Mouse (Mus musculus) A20 (cell line): Measurements from ENCODE around the gene Pbx4.

ENCODE experiments used
- DNase-seq: peaks from one replicate; pipeline ENCODE4 v3.0.0-alpha.2; 2011; ENCODE audit warnings: low read depth, low spot score

Pbx4 gene

DNA sequence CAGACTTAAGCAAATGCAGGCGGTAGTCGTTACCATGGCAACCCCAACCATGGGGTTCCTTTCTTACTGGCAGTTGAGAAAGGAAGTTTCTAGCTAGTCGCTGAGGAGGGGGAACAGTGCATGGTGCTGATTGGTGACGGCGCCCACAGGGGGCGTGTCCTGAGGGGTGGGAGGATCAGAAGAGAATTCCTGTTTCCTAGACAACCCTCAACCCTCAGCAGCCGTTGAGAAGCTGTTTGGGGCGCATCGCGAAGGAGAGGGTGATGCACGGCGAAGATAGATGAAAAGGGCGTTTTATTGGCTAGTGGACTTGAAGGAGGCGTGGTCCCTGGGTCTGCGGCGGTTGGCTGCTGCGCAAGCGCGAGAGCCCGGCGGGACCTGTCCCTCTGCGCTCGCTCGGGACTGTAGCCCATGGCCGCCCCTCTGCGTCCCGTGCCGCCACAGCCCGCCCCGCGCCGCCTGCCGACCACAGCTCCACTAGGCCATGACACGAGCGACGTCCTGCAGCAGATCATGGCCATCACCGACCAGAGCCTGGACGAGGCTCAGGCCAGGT is at the start of gene Pbx4:
TSS of gene Pbx4 (plus strand) at position 194 of the 556 bp plus-strand sequence.
- DNase-seq = peak; percentile 96

DNA sequence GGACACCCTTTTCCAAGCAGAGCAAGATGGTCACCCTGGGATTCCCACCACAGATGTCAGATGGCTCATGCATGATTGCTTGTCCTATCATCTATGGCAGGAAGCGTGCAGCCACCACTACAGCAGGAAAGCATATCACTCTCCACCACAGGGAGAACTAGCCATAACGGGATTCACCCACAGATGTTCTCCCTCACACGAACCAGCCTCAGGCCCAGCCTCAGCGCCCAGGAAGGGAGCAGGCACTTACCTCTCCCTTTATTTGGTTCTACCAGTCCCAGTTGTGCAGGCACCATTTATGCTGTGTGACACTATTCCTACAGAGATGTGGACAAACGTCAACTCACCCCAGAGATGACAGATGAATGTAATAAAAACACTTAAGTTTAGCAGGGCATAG is 43.2 kb upstream of the Pbx4 start:
- no peak for DNase-seq

DNA sequence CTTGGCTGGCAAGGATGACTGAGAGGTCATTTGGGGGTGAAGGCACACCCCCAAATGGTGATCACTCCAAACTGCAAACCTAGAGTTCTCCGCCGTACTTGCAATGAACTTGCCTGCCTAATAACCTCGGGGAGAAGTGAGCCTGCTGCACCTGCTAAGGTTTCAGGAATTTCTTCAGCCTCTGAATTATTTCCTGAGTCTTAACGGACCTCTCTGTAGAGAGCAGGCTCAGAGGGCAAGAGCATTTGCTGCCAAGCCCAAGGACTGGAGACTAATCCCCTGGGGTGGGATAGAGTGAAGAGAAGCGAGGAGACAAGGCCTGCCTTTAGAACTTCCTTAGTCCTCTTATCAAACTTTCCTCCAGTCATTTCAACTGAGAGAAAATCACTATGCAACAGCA is 42.6 kb upstream of the Pbx4 start:
- DNase-seq = peak; percentile 25

DNA sequence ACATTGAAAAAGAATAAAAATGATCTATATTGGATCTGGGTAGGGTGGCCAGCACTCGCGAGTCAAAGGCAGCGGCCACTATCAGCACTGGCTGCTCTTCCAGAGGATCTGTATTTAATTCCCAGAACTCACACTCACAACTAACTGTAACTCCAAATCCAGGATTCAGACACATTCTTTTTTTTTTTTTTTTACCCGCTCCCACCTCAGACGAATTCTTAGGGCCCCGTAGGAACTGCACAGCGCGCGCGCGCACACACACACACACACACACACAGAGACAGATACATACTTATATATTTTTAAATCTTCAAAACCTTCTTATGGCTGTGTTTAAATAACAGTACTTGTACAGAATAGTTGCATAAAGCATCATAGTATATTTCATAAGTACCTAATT is 41.9 kb upstream of the Pbx4 start:
- DNase-seq = no peak

DNA sequence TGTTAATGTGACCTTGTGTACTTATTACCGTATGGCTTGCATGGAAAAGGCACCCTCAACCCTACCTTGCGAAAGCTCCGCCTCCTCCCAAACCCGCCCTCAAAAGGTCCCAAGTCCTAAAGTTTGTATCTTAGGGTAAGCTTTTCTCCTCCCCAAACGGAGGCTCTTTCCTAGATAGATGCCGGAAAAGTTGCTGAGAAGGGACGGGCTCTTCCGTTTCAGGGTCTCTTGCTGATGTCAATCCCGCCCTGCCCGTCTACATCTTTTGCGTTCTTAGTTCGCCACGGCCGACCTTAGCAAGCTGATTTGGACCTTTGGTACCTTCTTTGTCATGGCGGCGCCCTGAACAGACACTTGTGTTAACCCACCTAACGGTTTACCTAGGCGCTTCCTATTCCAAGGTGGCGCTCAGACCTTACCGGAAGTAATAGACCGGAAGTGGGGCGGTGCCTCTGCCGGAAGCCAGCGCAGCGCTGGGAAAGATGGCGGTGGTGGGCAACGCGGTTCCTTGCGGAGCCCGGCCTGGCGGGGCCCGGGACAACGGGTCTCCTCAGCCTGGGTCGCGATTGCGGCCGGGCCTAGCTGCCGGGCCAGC is 41.4 kb upstream of the Pbx4 start, which contains the start of the genes Atp13a1 and Zfp866:
TSS of gene Atp13a1 (plus strand) at position 391 of the 595 bp plus-strand sequence.
TSS of gene Zfp866 (minus strand) at position 406 of the 595 bp plus-strand sequence.
- peak; percentile 94 for DNase-seq

DNA sequence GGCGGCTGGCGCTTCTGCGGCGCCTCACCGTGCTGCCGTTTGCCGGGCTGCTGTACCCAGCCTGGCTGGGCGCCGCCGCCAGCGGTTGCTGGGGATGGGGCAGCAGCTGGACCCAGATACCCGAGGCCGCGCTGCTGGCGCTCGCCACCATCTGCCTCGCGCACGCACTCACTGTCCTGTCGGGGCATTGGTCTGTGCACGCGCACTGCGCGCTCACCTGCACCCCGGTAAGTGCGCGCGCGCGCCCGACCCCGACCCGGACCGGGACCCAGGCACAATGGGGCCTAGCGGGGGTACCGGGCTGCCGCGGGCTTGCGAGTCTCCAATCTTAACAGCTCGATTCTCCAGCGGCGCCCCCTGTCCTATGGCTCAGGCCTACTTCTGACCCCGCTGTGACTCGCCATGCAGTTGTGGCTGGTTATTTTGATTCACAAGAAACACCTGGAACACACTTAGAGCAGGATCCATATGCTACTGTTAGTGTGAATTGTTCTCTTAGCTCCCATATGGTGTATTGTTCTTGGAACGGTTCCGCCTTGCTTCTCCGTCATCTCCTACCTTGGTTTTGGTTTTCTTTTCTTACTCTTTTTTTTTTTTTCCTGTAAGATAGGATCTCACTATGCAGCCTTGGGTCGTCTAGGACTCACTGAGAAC is 40.7 kb upstream of the Pbx4 start:
- DNase-seq = no peak

DNA sequence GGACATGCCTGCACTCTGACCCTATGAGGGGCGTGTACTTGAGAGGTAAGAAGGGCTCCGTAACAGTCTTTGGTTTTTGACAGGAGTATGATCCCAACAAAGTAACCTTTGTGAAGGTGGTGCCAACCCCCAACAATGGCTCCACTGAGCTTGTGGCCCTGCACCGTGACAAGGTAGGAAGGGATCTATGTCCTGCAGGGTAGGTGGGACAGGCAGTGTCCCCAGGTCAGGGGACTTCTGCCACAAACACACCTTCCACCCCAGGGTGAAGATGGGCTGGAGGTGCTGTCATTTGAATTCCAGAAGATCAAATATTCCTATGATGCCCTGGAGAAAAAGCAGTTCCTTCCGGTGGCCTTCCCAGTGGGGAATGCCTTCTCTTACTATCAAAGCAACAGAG is 38.6 kb upstream of the Pbx4 start:
- DNase-seq = no peak

DNA sequence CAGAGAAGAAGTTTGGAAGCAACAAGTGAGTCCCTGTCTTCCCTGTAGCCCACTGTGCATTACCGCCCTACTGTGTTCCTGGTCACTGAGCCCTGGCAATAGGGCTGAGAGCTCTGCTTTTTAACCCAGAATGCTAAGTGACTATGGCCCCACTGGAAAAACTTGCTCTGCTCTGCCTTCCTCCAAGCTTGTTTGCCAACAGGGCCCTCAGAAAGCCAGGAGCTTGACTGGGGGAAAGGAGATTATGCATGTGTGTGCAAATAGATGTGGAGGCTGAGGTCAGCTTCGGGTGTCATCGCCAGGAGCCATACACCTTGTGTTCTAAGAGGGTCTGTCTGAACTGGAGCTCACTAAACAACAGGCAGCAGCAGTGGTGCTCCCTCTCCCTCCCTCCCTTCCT is 38.2 kb upstream of the Pbx4 start:
- DNase-seq = no peak

DNA sequence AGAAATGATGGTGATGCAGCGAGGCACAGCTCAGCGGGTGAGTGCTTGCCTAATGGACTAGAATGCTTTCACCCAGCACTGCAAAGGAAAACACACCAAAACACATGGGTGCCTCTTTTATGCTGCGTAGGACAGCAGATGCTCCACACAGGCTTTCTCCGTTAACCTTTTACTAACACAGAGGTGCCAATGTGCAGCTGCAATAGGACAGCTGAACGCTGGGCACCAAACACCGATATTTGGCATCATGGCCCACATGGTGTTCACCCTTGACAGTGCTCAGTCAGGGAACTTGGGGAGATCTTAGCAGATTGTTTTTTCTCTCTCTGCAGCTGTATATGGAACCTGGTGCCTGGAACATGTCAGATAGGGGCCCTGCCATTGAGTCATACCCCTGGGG is 37.4 kb upstream of the Pbx4 start:
- no peak for DNase-seq

DNA sequence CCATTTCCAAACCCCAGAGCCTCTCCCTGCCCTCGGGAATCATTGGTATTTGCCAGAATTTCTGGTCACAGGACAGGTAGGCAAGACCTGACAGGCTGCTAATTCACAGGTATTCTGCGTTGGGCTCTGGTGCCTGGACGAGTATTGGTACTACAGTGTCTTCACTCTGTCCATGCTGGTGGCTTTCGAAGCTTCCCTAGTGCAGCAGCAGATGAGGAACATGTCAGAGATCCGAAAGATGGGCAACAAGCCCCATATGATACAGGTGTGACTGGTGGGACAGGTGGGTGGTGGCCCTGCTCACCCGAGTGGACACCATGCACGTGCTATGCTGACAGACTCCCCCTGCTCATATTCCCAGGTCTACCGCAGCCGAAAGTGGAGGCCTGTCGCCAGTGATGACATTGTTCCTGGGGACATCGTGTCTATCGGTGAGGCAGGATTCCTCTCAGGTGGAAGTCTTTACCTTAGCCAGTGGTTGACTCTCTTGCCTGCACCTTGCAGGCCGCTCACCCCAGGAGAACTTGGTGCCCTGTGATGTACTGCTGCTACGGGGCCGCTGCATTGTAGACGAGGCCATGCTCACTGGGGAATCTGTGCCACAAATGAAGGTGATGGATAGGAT is 35.5 kb upstream of the Pbx4 start:
- DNase-seq = no peak

DNA sequence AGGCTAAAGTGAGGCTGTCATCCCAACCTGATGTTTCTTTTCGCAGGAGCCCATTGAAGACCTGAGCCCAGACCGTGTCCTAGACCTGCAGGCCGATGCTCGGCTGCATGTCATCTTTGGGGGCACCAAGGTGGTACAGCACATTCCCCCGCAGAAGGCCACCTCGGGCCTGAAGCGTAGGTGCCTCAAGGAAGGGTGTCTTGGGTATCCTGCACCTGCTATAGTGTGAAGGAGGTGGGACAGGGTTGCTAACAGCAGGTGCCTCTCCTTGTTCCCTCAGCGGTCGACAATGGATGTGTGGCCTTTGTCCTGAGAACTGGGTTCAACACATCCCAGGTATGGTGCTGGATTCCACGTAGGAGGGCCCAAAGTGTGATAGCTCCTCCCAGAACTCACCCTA is 34.6 kb upstream of the Pbx4 start:
- DNase-seq = no peak

DNA sequence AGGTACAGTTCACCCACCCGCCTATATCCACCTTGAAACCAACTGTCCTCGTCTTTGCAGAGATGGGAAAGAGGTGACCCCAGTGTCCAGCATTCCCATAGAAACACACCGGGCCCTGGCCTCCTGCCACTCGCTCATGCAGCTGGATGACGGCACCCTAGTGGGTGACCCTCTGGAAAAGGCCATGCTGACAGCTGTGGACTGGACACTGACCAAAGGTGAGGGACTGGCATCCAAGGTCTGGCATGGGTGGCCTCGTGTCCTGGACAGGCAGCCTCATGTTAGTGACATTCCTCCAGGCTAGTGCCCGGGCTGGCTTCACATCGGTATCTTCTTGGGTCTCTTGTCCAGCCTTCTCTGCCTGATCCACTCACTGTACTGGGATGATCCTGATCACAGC is 33.0 kb upstream of the Pbx4 start:
- no peak for DNase-seq

DNA sequence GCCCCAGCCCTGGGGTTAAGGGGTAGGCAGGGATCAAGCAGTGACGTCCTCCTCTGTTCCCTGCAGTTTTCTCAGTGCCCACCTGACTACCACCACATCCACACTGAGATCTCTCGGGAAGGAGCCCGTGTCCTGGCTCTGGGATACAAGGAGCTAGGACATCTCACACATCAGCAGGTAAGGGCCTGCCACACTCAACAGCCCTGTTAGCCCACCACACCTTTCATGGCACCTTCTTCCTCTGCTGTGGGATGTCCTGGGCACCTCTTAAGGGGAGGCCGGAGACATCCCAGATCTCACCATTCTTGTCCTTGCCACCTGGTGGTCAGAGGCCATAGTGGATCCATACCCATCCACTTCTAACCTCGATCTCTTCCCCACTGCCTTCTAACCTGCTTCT is 32.3 kb upstream of the Pbx4 start:
- DNase-seq = no peak

DNA sequence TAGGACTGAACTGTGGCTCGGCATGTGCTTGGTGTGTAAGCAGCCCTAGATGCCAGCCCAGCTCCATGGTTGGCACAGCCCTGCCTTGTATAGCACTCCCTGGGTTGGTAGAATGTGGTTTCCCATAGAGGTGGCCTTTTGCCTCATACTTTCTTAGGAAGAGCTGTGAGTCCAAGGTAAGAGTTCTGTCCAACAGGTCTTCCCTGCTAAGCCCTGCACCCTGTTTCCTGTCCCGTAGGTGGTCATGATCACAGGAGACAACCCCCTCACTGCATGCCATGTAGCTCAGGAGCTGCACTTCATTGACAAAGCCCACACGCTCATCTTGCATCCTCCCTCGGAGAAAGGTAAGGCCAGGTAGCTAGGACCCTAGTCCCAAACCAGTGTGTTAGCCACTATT is 30.5 kb upstream of the Pbx4 start:
- no peak for DNase-seq

DNA sequence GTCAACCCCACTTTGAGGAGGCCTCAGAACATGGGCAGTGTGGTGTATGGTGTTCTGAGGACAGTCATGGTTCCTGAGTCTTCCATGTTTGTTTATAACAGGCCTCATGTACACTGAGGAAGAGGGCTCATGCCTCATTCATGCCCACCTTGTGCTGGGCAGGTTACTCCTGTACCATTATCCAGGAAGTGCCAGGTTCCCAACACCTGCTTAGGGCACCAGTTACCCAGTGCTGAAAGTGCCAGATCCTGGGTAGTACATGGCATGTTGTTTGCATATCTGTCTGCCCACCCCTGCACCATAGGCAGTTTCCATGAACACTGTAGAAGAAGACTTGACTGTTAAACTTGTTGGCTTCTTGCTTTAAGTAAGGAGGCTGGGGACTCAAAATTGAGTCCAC is 30.1 kb upstream of the Pbx4 start:
- no peak for DNase-seq

DNA sequence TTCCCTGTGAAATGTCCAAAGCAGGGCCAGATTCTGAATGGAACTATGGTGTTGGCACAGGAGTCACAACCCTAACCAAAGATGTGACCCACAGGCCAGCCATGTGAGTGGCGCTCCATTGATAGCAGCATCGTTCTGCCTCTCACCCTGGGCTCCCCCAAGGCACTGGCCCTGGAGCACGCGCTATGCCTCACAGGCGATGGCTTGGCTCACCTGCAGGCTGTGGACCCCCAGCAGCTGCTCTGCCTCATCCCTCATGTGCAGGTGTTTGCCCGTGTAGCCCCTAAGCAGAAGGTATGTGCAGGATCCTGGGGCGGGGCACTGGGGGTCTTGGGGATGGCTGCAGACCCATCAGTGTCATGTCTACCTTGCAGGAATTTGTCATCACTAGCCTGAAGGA is 28.9 kb upstream of the Pbx4 start:
- DNase-seq = no peak

DNA sequence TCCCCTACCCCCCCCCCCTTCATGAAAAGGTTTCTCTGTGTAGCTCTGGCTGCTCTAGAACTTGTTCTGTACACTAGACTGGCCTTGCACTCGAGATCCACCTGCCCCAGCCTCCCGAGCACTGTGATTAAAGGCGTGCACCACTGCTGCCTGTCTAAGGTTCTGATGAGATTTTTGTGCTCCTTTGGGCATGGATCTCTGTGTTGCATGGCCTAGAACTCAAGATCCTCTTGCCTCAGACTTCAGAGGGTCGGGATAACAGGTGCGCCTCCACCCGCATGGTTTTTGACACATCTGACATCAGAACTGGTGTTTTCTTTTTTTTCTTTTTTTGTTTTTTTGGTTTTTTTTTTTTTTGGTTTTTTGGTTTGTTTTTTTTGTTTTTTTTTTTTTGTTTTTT is 27.8 kb upstream of the Pbx4 start:
- DNase-seq = no peak

DNA sequence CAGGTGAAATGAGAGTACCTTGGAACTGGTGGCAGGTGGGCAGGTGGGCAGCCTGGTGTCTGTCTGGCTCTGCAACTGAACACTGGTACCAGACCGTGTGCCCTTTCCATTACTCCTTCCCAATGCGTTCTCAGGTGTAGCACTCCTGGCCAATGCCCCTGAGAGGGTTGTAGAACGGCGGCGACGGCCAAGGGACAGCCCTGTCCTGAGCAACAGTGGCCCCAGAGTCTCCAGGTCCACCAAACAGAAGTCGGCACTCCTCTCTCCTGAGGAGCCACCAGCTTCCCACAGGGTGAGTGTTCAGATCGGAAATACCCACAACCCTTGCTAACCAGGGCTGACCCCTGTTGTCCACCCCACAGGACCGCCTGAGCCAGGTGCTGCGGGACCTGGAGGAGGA is 27.2 kb upstream of the Pbx4 start:
- DNase-seq = no peak

DNA sequence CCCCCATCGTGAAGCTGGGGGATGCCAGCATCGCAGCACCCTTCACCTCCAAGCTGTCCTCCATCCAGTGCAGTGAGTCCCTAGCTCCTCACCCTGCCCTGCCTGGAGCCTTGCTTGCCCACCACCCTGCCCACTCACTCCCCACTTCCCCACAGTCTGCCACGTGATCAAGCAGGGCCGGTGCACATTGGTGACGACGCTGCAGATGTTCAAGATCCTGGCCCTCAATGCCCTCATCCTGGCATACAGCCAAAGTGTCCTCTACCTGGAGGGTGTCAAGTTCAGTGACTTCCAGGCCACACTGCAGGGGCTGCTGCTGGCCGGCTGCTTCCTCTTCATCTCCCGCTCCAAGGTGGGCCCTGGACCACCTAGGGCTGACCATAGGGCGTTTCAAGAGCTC is 26.8 kb upstream of the Pbx4 start:
- DNase-seq = no peak

DNA sequence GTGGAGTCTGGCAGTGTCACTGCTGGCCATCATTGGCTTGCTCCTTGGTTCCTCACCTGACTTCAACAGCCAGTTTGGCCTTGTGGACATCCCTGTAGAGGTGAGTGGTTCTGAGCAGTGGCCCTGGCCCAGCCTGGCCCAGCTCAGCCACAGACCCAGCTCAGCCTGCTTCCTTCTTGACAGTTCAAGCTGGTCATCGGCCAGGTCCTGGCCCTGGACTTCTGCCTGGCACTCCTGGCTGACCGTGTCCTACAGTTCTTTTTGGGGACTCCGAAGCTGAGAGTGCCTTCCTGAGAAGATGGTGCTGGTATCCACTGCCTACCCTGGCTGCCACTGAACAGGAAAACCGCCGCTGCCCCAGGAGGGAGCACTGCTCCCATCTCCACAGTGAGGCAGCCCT is 25.1 kb upstream of the Pbx4 start:
- DNase-seq = no peak

DNA sequence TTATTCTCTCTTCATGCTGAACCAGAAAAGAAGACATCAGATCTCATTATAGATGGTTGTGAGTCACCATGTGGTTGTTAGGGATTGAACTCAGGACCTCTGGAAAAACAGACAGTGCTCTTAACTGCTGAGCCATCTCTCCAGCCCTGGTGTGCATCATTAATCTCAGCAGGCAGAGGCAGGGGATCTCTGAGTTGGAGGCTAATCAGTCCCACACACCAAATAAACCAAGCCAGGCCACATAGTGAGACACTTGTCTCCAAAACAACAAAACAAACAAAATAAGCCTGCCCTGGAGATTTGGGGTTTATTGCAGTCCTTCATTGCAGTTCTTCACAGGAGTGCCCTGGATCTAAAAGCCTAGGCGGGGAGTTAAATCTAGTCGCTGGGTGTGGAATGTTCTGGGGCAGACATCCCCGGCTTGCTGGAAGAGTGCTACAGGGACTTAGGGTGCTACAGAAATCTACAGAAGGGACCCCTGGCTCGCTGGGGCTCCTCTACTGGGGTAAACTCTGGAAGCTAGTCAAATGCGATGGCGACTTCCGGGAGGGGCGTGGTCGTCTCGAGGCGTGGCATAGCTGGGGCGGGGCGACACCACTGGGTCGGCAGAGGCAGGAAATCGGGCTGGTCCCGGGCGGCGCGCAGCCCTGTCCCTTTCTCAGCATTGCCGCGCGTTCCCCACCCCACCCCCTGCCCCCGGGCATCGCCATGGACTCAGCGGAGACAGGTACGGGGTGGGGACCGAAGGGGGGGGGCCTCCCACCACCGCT is 24.0 kb upstream of the Pbx4 start, which contains the start of gene Gmip:
TSS of gene Gmip (plus strand) at position 586 of the 770 bp plus-strand sequence.
- peak; percentile 91 for DNase-seq

DNA sequence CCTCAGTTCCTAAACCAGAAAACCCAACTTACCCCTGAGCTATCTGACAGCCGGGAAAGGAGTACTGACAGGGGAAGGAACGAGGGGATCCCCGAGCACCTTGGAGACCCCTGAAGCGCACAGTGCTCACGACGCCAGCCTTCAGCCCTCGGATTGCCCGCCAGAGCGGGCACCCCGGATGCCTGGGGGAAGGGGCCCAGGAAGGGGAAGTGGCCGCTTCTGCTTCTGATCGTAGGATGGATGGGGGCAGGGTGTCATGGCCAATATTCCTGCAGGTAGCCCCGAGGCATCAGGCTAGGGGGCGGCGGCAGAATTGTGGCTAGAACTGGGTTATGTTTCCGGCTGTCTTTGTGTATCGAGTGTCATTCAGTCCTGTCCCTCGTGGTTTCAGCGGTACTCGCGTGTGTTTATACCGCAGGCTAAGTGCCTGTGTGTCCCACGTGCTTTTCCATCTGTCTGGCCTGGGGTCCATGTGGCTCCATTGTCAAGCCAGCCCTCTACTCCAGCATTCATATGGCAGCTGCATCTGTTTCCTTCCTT is 23.4 kb upstream of the Pbx4 start:
- peak; percentile 73 for DNase-seq
